Mouse (Mus musculus): ENCODE measurements around the gene Zfp568.

Gene Zfp568

DNA sequence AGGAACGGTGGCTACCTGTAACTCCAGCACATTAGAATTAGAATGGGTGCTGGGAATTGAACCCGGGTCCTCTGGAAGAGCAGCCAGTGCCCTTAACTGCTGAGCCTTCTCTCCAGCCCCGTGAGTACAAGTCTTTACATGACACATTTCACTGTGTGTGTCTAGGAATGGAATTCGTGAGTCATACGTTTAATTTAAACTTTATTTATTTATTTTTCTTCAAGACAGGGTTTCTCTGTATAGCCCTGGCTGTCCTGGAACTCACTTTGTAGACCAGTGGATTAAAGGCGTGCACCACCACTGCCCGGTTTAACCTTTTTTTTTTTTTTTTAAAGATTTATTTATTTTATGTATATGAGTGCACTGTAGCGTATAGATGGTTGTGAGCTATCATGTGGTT, 11.4 kb downstream of the Zfp568 start:
- TF ChIP-seq CTCF (conservative IDR thresholded peaks at IDR 0.05; ENCODE audit: low read length), result no peak
- no peak for TF ChIP-seq POU5F1 (IDR thresholded peaks at IDR 0.05; ENCODE audit: borderline replicate concordance, low read length)
- TF ChIP-seq NANOG (IDR thresholded peaks at IDR 0.05; ENCODE audit: borderline replicate concordance, low read length), result no peak
- H3K4me3 ChIP-seq (replicated peaks; ENCODE audit: low read length), result no peak overlapping the region
- H3K27me3 ChIP-seq (ENCODE audit: insufficient read depth, low read length), result no peaks in the 10 kb centered on the region
- H3K4me1 ChIP-seq (replicated peaks; ENCODE audit: low read depth, low read length), result peaks cover 65% of the 10 kb centered on the region
- H3K36me3 ChIP-seq (ENCODE audit: insufficient read depth, low read length), result peaks cover 94% of the 10 kb centered on the region
- no peaks in the 10 kb centered on the region for H3K9me3 ChIP-seq (ENCODE audit: low read length)

- no peaks in the 10 kb centered on the region for H3K27me3 ChIP-seq (ENCODE audit: insufficient read depth, low read length)
- TF ChIP-seq CTCF (conservative IDR thresholded peaks at IDR 0.05; ENCODE audit: low read length) (no peak), POU5F1 (IDR thresholded peaks at IDR 0.05; ENCODE audit: borderline replicate concordance, low read length) (no peak), NANOG (IDR thresholded peaks at IDR 0.05; ENCODE audit: borderline replicate concordance, low read length) (no peak)
- H3K36me3 ChIP-seq (ENCODE audit: insufficient read depth, low read length), result peaks cover 97% of the 10 kb centered on the region
- peaks cover 24% of the 10 kb centered on the region for H3K4me1 ChIP-seq (replicated peaks; ENCODE audit: low read depth, low read length)
- H3K9me3 ChIP-seq (ENCODE audit: low read length), result no peaks in the 10 kb centered on the region
- H3K4me3 ChIP-seq (replicated peaks; ENCODE audit: low read length), result no peak overlapping the region
These were observed 16.8 kb downstream of the Zfp568 start for GRCm38 (mm10) chr7:30000601-30001000.

DNA sequence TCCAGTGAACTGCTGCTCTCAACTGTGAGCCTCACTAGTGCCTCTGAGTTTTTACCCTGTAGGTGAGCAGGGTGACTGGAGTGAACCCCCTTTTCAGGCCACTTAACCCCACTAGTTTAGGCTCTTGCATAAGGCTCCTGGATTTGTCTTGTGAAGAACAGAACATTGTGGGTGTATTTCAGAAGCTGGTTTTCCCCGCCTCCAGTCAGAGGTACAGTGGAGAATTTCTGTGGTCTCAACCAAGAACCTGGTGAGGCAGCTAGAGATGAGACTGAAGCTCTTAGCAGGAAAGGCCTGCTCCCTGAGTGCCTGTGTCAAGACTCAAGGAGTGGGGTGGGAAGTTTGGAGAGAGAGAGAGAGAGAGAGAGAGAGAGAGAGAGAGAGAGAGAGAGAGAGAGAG, 23.8 kb downstream of the Zfp568 start:
- Histone ChIP-seq H3K27me3 (ENCODE audit: insufficient read depth, low read length) (no peaks in the 10 kb centered on the region), H3K9me3 (ENCODE audit: low read length) (no peaks in the 10 kb centered on the region), H3K4me1 (replicated peaks; ENCODE audit: low read depth, low read length) (peaks cover 51% of the 10 kb centered on the region), H3K36me3 (ENCODE audit: insufficient read depth, low read length) (peaks cover 95% of the 10 kb centered on the region), H3K4me3 (replicated peaks; ENCODE audit: low read length) (no peak overlapping the region)
- TF ChIP-seq NANOG (IDR thresholded peaks at IDR 0.05; ENCODE audit: borderline replicate concordance, low read length), result no peak
- TF ChIP-seq CTCF (conservative IDR thresholded peaks at IDR 0.05; ENCODE audit: low read length), result no peak
- TF ChIP-seq POU5F1 (IDR thresholded peaks at IDR 0.05; ENCODE audit: borderline replicate concordance, low read length), result no peak

GRCm38 (mm10) chr7:30008020-30008690, 24.4 kb downstream of the Zfp568 start:
- peaks cover 95% of the 10 kb centered on the region for H3K36me3 ChIP-seq (ENCODE audit: insufficient read depth, low read length)
- no peak overlapping the region for H3K4me3 ChIP-seq (replicated peaks; ENCODE audit: low read length)
- H3K9me3 ChIP-seq (ENCODE audit: low read length), result no peaks in the 10 kb centered on the region
- H3K4me1 ChIP-seq (replicated peaks; ENCODE audit: low read depth, low read length), result peaks cover 57% of the 10 kb centered on the region
- H3K27me3 ChIP-seq (ENCODE audit: insufficient read depth, low read length), result no peaks in the 10 kb centered on the region
- TF ChIP-seq POU5F1 (IDR thresholded peaks at IDR 0.05; ENCODE audit: borderline replicate concordance, low read length) (no peak), NANOG (IDR thresholded peaks at IDR 0.05; ENCODE audit: borderline replicate concordance, low read length) (no peak), CTCF (conservative IDR thresholded peaks at IDR 0.05; ENCODE audit: low read length) (no peak)

- no peak for TF ChIP-seq POU5F1 (IDR thresholded peaks at IDR 0.05; ENCODE audit: borderline replicate concordance, low read length)
- no peak for TF ChIP-seq NANOG (IDR thresholded peaks at IDR 0.05; ENCODE audit: borderline replicate concordance, low read length)
- no peak for TF ChIP-seq CTCF (conservative IDR thresholded peaks at IDR 0.05; ENCODE audit: low read length)
- no peaks in the 10 kb centered on the region for H3K9me3 ChIP-seq (ENCODE audit: low read length)
- H3K36me3 ChIP-seq (ENCODE audit: insufficient read depth, low read length), result peaks cover 95% of the 10 kb centered on the region
- H3K4me1 ChIP-seq (replicated peaks; ENCODE audit: low read depth, low read length), result peaks cover 63% of the 10 kb centered on the region
- no peak overlapping the region for H3K4me3 ChIP-seq (replicated peaks; ENCODE audit: low read length)
- H3K27me3 ChIP-seq (ENCODE audit: insufficient read depth, low read length), result no peaks in the 10 kb centered on the region
These were observed 25.7 kb downstream of the Zfp568 start for GRCm38 (mm10) chr7:30009321-30010085.

GRCm38 (mm10) chr7:30010551-30011195, 26.9 kb downstream of the Zfp568 start:
- no peak overlapping the region for H3K4me3 ChIP-seq (replicated peaks; ENCODE audit: low read length)
- H3K36me3 ChIP-seq (ENCODE audit: insufficient read depth, low read length), result peaks cover 95% of the 10 kb centered on the region
- H3K4me1 ChIP-seq (replicated peaks; ENCODE audit: low read depth, low read length), result peaks cover 63% of the 10 kb centered on the region
- no peaks in the 10 kb centered on the region for H3K9me3 ChIP-seq (ENCODE audit: low read length)
- no peaks in the 10 kb centered on the region for H3K27me3 ChIP-seq (ENCODE audit: insufficient read depth, low read length)
- no peak for TF ChIP-seq POU5F1 (IDR thresholded peaks at IDR 0.05; ENCODE audit: borderline replicate concordance, low read length)
- TF ChIP-seq NANOG (IDR thresholded peaks at IDR 0.05; ENCODE audit: borderline replicate concordance, low read length), result no peak
- TF ChIP-seq CTCF (conservative IDR thresholded peaks at IDR 0.05; ENCODE audit: low read length), result no peak

DNA sequence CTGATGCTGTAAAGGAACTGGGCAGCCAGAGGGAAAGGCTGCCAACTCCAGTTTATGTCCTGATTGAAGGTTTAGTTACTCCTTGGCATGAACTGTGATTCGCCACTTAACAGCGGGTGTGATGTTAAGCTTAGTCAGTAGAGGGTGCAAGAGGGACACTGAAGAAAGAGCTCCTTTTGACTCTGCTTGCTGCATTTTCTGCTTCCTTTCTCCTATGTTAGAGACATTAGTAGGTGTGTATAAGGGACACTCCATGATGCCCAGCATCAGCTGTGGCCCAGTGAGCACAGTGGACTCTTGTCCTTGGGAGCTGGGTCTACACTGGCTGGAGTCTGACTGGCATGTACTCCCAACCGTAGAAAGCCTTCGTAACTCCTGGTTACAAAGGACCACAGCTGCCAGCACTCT, 29.2 kb downstream of the Zfp568 start:
- TF ChIP-seq POU5F1 (IDR thresholded peaks at IDR 0.05; ENCODE audit: borderline replicate concordance, low read length) (no peak), CTCF (conservative IDR thresholded peaks at IDR 0.05; ENCODE audit: low read length) (peak; percentile 58)
- H3K27me3 ChIP-seq (ENCODE audit: insufficient read depth, low read length), result no peaks in the 10 kb centered on the region

GRCm38 (mm10) chr7:30017226-30017625, 33.5 kb downstream of the Zfp568 start:
- Histone ChIP-seq H3K27me3 (ENCODE audit: insufficient read depth, low read length) (no peaks in the 10 kb centered on the region), H3K9me3 (ENCODE audit: low read length) (no peaks in the 10 kb centered on the region), H3K4me3 (replicated peaks; ENCODE audit: low read length) (no peak overlapping the region), H3K36me3 (ENCODE audit: insufficient read depth, low read length) (peaks cover 97% of the 10 kb centered on the region), H3K4me1 (replicated peaks; ENCODE audit: low read depth, low read length) (peaks cover 24% of the 10 kb centered on the region)
- TF ChIP-seq CTCF (conservative IDR thresholded peaks at IDR 0.05; ENCODE audit: low read length), result no peak
- no peak for TF ChIP-seq POU5F1 (IDR thresholded peaks at IDR 0.05; ENCODE audit: borderline replicate concordance, low read length)
- no peak for TF ChIP-seq NANOG (IDR thresholded peaks at IDR 0.05; ENCODE audit: borderline replicate concordance, low read length)

More for the DNA sequence above, 29.2 kb downstream of the Zfp568 start:
- Histone ChIP-seq H3K4me1 (replicated peaks; ENCODE audit: low read depth, low read length) (peaks cover 46% of the 10 kb centered on the region), H3K36me3 (ENCODE audit: insufficient read depth, low read length) (peaks cover 93% of the 10 kb centered on the region), H3K4me3 (replicated peaks; ENCODE audit: low read length) (no peak overlapping the region), H3K9me3 (ENCODE audit: low read length) (no peaks in the 10 kb centered on the region)

Measured in E14TG2a.4 (cell line).